Mouse (Mus musculus) testis, adult 2 months (tissue): ENCODE data around the gene Nifk.

Source experiments
- CTCF ChIP-seq: fragments of 200-500 bp; IDR thresholded peaks from 2 replicates; pipeline ENCODE4 v1.5.1; 2012; ENCODE audit warnings: low read depth, mild to moderate bottlenecking, inconsistent platforms, low read length, moderate library complexity; ENCODE audit not compliant: control insufficient read depth, insufficient read depth, insufficient replicate concordance
- POLR2A ChIP-seq: fragments of 200-500 bp; IDR thresholded peaks from 2 replicates; pipeline ENCODE4 v1.6.1; 2012; ENCODE audit warnings: low read depth, mild to moderate bottlenecking, inconsistent platforms, low read length, moderate library complexity; ENCODE audit not compliant: control insufficient read depth

GRCm38 (mm10) chr1:118310780-118311621 is 10.6 kb upstream of the Nifk start:
- TF ChIP-seq CTCF, result no peak
- TF ChIP-seq POLR2A, result peak; percentile 75
